Mouse (Mus musculus): ENCODE measurements around the gene Ice1.

DNA sequence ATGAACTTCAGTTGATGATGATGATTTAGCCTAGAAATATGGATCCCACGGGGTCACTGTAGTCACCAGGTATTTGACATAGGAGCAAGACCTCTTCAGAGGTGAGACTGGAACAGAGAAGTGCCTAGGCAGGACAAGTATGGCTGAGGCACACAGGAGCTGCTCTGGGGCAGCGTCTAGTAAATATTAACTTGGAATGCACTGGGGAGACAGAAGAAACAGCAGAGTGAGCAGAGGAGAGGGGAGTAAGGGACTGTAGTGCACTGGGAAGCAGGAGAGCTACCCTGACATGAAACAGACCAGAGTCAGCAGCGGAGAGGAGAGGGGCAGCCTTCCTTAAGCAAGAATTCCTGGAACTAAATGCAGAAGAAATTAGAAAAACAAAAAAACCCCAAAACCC, 27.8 kb downstream of the Ice1 start:
- TF ChIP-seq MAFK (IDR thresholded peaks at IDR 0.05; ENCODE audit: insufficient read depth, low read depth, low read length): no peak
- TF ChIP-seq ZNF384 (IDR thresholded peaks at IDR 0.05; ENCODE audit: low read depth, low read length): no peak
- TF ChIP-seq ZC3H11A (IDR thresholded peaks at IDR 0.05; ENCODE audit: borderline replicate concordance, low read depth, low read length): no peak
